Mouse (Mus musculus): ENCODE measurements around the gene Fcgr2b. TPM values are rescaled to one million over a fixed set of nuclear protein-coding genes. Genes with fewer than 3 reads are reported as not detected.

Gene Fcgr2b
- 0.33 and 0.34 TPM in 2 replicates for polyA plus RNA-seq (2016; fragmentation: Nextera tagmentation; extraction: Ambion mirVana)

DNA sequence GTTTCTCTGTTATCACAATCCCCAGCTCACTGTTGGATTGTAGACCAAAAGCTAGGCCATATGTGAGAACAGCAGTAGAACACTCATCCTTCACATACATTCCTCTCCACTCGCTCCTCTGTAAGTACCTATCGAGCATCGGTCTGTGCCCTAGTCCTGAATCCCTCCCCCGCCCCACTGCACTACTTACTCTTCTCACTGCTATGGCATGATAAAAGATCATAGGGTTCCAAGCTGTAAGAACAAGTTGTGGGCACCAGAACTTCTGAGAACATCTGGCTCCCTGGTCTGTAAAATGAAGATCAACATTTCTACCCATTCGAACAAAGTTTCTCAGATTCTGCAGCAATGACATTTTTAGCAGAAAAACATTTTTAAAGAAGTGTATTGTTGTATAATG, at the start of gene Fcgr2b:
Gene Fcgr2b (minus strand): TSS at position 101 of the 400 bp plus-strand sequence.
- WGBS = 90% methylated on average over 5 of the region's 5 CpGs
- no peaks in the 10 kb centered on the region for H3K9me3 ChIP-seq
- ATAC-seq (ENCODE audit: insufficient number of reproducible peaks, insufficient read depth, low FRiP score, low TSS enrichment, low read depth) = no peak
- H3K27me3 ChIP-seq = no peaks in the 10 kb centered on the region
- no peak within 1 kb of the TSS; the same call in 1 of the 2 replicates for H3K9ac ChIP-seq (replicated peaks)
- H3K4me2 ChIP-seq = no peak within 1 kb of the TSS
- no peak within 1 kb of the TSS for H3K27ac ChIP-seq
- no peaks in the 10 kb centered on the region for H3K36me3 ChIP-seq
- H3K4me3 ChIP-seq (replicated peaks) = no peak within 1 kb of the TSS
- no peaks in the 10 kb centered on the region for H3K4me1 ChIP-seq (replicated peaks)

DNA sequence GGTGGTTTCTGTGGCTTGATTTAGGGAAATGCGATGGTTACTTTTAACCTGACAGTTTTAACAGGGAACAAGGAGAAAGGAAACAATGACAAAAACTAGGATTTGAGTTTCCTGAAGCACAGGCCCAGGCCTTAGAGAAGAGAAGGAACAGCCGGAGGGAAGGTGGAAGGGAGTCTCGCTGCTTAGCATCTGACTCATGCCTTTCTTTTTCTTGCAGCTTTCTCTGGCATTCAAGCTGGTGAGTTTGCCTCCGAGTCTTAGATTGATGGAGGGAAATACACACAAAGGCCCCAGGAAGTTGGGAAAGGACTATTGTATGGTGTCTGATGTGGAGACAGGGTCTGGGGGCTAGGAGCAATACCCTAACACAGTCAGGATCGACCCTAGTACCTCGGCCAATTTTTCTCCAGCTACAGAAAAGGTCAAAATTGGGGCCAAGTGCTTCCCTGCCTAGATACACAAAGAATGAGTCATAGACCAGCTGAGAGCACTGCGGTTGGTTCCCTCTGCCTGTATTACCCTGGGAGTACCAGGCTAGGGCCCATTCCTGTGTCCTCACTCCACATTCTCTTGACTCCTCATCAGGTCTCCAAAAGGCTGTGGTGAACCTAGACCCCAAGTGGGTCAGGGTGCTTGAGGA, 43.1 kb upstream of the Fcgr2b start:
- no peak for ATAC-seq (ENCODE audit: insufficient number of reproducible peaks, insufficient read depth, low FRiP score, low TSS enrichment, low read depth)
- 86% methylated on average over 7 of the region's 7 CpGs for WGBS

DNA sequence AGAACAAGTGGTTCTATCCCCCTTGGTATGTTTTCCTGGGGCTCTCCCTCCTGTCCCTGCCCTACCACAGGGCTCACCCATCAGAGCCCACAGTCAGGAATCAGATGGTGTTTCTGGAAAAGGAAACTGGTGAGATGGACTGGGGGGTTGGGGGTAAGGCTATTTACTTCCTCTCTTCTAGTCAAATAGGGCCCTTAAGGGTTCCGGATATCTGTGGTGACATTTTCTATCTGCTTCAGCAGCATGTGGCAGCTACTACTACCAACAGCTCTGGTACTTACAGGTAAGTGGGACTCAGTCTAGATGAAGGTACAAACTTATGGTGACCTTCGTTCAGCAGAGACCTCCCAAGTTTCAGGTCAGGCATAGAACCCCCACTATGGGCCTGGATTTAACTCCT, 42.4 kb upstream of the Fcgr2b start, which contains the start of gene Fcgr4:
Gene Fcgr4 (plus strand): TSS at position 184 of the 400 bp plus-strand sequence.
- WGBS = 88% methylated on average over 2 of the region's 2 CpGs
- no peak within 1 kb of the TSS for H3K4me3 ChIP-seq (replicated peaks)
- H3K9me3 ChIP-seq = no peaks in the 10 kb centered on the region
- no peak for ATAC-seq (ENCODE audit: insufficient number of reproducible peaks, insufficient read depth, low FRiP score, low TSS enrichment, low read depth)
- no peak within 1 kb of the TSS for H3K9ac ChIP-seq (replicated peaks)
- H3K27me3 ChIP-seq = no peaks in the 10 kb centered on the region
- no peaks in the 10 kb centered on the region for H3K4me1 ChIP-seq (replicated peaks)
- H3K27ac ChIP-seq = no peak within 1 kb of the TSS
- H3K36me3 ChIP-seq = no peaks in the 10 kb centered on the region
- no peak within 1 kb of the TSS for H3K4me2 ChIP-seq

More for the DNA sequence above, 43.1 kb upstream of the Fcgr2b start:
- Histone ChIP-seq H3K27me3 (no peaks in the 10 kb centered on the region), H3K27ac (no peak overlapping the region), H3K4me1 (replicated peaks) (no peaks in the 10 kb centered on the region), H3K36me3 (no peaks in the 10 kb centered on the region), H3K9ac (replicated peaks) (no peak overlapping the region), H3K4me2 (no peak overlapping the region), H3K9me3 (no peaks in the 10 kb centered on the region), H3K4me3 (replicated peaks) (no peak overlapping the region)

DNA sequence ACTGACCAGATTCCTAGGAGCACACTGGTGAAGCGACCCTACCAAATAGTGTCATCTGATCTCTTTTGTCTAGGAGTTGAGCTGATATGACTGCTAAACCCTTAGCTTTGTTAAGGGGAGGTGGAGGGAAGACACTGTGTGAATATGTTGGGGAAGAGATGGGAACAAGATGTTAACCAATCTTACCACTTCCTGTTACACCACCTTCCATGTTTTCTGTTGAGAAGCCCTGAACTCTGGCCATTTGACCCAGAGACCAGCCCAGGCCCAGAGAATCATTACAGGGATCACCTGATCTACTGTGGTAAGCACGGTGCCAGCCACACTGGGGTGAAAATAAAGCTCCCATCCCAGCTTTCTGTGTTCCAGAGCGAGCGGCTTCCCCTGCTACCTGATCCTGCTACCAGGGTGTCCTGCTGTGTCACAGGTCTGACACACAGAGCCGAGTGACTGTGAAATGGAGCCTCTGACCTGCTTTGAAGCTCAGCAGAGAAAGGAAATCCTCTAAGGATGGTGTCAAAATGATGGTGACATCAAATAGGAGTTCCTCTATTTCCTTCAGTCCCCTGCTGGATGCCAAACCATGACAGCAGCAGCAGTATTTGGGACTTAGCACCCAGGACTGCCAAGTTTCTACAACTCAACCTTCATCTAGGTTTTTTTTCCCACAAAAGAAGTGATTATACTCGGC, 41.3 kb upstream of the Fcgr2b start:
- no peaks in the 10 kb centered on the region for H3K27me3 ChIP-seq
- no peak overlapping the region for H3K4me2 ChIP-seq
- 37% methylated on average over 6 of the region's 6 CpGs for WGBS
- ATAC-seq (ENCODE audit: insufficient number of reproducible peaks, insufficient read depth, low FRiP score, low TSS enrichment, low read depth) = no peak
- H3K36me3 ChIP-seq = no peaks in the 10 kb centered on the region
- no peak overlapping the region for H3K9ac ChIP-seq (replicated peaks)
- H3K4me1 ChIP-seq (replicated peaks) = no peaks in the 10 kb centered on the region
- no peaks in the 10 kb centered on the region for H3K9me3 ChIP-seq
- H3K4me3 ChIP-seq (replicated peaks) = no peak overlapping the region
- H3K27ac ChIP-seq = no peak overlapping the region

DNA sequence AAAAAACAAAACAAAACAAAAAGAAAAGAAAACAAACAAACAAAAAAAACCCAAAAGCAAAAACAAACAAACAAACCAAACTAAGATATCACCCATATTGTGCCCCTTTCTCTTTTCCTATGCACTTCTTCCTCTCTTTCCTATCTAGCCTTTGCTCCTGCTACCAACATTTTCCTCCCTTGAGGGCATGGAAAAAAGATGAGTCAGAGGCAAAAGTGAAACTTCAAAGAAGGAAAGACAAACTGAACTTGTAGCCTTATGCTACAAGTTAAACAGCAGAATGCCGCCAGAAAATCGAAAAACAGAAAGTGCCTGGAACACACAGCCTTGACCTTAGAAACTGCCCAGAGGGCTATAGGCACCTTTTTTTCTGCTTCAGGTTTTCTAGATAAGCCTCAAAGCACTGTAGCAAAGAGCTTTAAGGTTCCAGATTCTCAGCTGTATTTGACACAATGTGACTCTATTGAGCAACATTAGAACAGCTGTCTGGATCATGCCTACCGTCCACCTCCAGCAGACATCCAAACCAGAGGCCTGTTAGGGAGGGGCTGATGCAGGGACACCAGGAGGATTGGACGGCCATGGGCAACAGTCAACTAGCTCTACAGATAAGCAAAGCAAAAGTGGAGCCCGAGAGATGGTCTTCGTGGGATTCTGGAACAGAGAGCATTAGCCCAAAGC, 40.5 kb upstream of the Fcgr2b start:
- no peaks in the 10 kb centered on the region for H3K27me3 ChIP-seq
- H3K9ac ChIP-seq (replicated peaks) = no peak overlapping the region
- no peak overlapping the region for H3K4me2 ChIP-seq
- ATAC-seq (ENCODE audit: insufficient number of reproducible peaks, insufficient read depth, low FRiP score, low TSS enrichment, low read depth) = no peak
- H3K36me3 ChIP-seq = no peaks in the 10 kb centered on the region
- no peak overlapping the region for H3K4me3 ChIP-seq (replicated peaks)
- 83% methylated on average over 6 of the region's 6 CpGs for WGBS
- no peaks in the 10 kb centered on the region for H3K4me1 ChIP-seq (replicated peaks)
- no peak overlapping the region for H3K27ac ChIP-seq
- no peaks in the 10 kb centered on the region for H3K9me3 ChIP-seq

DNA sequence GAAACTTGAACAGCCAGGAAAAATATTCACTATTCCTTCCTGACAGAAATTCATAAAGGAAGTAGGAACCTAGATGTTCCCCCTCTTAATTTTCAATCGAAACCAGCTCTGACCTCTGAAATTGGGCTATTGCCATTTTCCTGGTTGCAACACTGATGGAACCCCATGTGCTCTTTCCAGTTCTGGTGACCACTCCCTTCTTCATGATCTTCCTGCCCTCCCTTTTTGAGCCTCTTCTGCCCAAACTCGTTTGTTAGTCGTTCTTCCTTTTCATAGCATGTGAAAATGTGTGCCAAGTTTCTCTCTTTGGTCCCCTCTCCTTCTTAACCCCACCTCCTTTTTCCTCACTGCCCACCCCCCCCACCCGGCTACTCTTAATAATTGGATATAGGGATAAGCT, 35.4 kb upstream of the Fcgr2b start:
- Histone ChIP-seq H3K27ac (no peak overlapping the region), H3K27me3 (no peaks in the 10 kb centered on the region), H3K36me3 (no peaks in the 10 kb centered on the region), H3K4me2 (no peak overlapping the region), H3K9me3 (no peaks in the 10 kb centered on the region), H3K9ac (replicated peaks) (no peak overlapping the region), H3K4me3 (replicated peaks) (no peak overlapping the region), H3K4me1 (replicated peaks) (no peaks in the 10 kb centered on the region)
- no peak for ATAC-seq (ENCODE audit: insufficient number of reproducible peaks, insufficient read depth, low FRiP score, low TSS enrichment, low read depth)
- 79% methylated on average over 4 of the region's 4 CpGs for WGBS

DNA sequence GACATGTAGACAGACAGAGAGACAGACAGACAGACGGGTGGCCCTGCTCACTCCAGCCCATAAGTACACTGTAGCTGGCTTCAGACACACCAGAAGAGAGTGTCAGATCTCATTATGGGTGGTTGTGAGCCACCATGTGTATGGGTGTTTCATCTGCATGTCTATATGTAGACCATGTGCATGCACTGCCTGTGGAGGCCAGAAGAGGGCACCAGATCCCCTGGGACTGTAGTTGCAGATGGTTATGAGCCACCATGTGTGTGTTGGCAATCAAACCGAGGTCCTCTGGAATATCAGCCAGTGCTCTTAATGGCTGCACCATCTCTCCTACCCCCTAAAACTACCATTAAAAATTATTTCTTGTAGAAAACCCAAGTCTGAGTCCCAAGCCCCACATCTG, 30.6 kb upstream of the Fcgr2b start:
- Histone ChIP-seq H3K27me3 (no peaks in the 10 kb centered on the region), H3K9me3 (no peaks in the 10 kb centered on the region), H3K4me3 (replicated peaks) (no peak overlapping the region), H3K9ac (replicated peaks) (no peak overlapping the region), H3K27ac (no peak overlapping the region), H3K4me2 (no peak overlapping the region), H3K4me1 (replicated peaks) (no peaks in the 10 kb centered on the region), H3K36me3 (no peaks in the 10 kb centered on the region)
- 77% methylated on average over 2 of the region's 2 CpGs for WGBS
- ATAC-seq (ENCODE audit: insufficient number of reproducible peaks, insufficient read depth, low FRiP score, low TSS enrichment, low read depth) = no peak

DNA sequence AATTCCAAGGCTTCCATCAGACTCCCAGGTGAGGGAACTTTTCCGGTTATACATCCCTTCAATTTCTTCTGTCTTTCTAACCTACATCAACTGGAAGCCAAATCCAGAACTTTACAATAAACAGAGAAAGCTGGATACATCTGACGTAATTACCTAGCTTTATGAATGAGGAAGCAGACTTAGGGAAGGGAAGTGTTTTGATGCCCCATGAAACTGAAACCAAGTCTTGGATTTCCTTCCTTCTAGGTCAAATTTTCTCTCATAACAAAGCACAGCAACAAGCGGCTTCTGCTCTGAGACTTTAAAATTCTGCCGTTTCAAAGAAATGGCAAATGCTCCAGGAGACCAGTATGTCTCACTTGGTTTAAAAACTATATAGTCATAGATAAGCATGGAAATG, 30.0 kb upstream of the Fcgr2b start:
- Histone ChIP-seq H3K36me3 (no peaks in the 10 kb centered on the region), H3K4me1 (replicated peaks) (no peaks in the 10 kb centered on the region)
- 88% methylated on average over 4 of the region's 4 CpGs for WGBS

DNA sequence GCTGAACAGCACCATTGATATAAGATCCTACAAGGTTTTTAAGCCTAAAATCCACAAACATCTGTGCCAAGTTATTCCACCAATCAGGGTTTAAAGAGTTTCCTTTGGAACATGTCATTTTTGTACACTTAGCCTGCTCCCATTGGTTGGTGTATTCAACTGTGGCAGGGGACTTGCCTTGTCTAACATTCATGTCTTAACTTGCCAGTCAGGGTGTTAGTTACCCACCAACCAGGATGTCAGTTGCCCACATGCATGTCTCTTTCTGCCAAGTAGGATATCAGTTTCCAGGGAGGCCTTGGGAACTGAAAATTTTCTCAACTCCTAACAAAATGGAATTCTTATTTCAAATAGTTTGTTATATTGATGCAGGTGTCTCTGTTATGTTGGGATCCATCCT, 29.2 kb upstream of the Fcgr2b start:
- Histone ChIP-seq H3K27me3 (no peaks in the 10 kb centered on the region), H3K36me3 (no peaks in the 10 kb centered on the region), H3K4me1 (replicated peaks) (no peaks in the 10 kb centered on the region), H3K9ac (replicated peaks) (no peak overlapping the region), H3K9me3 (no peaks in the 10 kb centered on the region), H3K4me2 (no peak overlapping the region), H3K4me3 (replicated peaks) (no peak overlapping the region), H3K27ac (no peak overlapping the region)
- ATAC-seq (ENCODE audit: insufficient number of reproducible peaks, insufficient read depth, low FRiP score, low TSS enrichment, low read depth) = no peak

More for the DNA sequence above, 30.0 kb upstream of the Fcgr2b start:
- no peak overlapping the region for H3K27ac ChIP-seq
- no peaks in the 10 kb centered on the region for H3K27me3 ChIP-seq
- no peak overlapping the region for H3K4me2 ChIP-seq
- no peak overlapping the region for H3K4me3 ChIP-seq (replicated peaks)
- H3K9ac ChIP-seq (replicated peaks) = no peak overlapping the region
- H3K9me3 ChIP-seq = no peaks in the 10 kb centered on the region
- no peak for ATAC-seq (ENCODE audit: insufficient number of reproducible peaks, insufficient read depth, low FRiP score, low TSS enrichment, low read depth)

DNA sequence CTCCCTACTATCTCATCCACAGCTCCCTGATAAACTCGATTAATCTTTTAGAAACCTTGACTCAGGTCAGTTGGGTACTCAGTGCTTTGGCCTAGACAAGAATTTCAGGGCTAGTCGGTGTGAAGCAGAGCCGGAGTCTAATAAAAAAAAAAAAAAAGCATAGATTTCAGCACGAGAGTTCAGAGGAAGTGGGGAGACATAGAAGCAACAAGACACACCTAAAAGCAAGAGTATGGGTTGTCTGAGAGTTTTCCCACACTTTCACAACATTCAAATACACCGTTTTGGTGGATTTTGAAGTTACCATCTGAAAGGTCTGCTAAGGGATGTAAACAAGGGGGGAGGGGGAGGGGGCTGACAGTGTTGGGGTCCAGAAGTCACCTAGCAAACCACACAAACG, 28.7 kb upstream of the Fcgr2b start:
- no peak overlapping the region for H3K4me3 ChIP-seq (replicated peaks)
- no peak overlapping the region for H3K27ac ChIP-seq
- no peak overlapping the region for H3K4me2 ChIP-seq
- no peaks in the 10 kb centered on the region for H3K9me3 ChIP-seq
- ATAC-seq (ENCODE audit: insufficient number of reproducible peaks, insufficient read depth, low FRiP score, low TSS enrichment, low read depth) = no peak
- no peak overlapping the region for H3K9ac ChIP-seq (replicated peaks)
- 68% methylated on average over 6 of the region's 6 CpGs for WGBS
- H3K27me3 ChIP-seq = no peaks in the 10 kb centered on the region
- H3K4me1 ChIP-seq (replicated peaks) = no peaks in the 10 kb centered on the region
- no peaks in the 10 kb centered on the region for H3K36me3 ChIP-seq

DNA sequence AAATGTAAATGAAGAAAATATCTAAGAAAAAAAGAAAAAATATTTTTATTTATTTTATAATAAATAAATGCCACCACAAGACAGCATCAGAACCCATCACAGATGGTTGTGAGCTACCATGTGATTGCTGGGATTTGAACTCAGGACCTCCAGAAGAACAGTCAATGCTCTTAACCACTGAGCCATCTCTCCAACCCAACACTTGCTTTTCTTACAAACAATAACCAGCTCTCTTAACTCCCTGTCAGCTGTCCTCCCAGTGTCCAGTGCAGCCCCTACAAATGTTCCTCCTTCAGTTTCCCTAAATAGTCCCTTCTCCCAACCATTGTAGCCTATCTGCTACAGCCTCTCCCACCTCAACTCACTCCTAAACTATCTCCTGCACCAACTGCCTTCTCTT, 23.5 kb upstream of the Fcgr2b start:
- Histone ChIP-seq H3K9ac (replicated peaks) (no peak overlapping the region), H3K4me3 (replicated peaks) (no peak overlapping the region), H3K4me2 (no peak overlapping the region), H3K36me3 (no peaks in the 10 kb centered on the region), H3K27ac (no peak overlapping the region), H3K9me3 (no peaks in the 10 kb centered on the region), H3K4me1 (replicated peaks) (no peaks in the 10 kb centered on the region), H3K27me3 (no peaks in the 10 kb centered on the region; the same call in 1 of the 2 replicates)
- no peak for ATAC-seq (ENCODE audit: insufficient number of reproducible peaks, insufficient read depth, low FRiP score, low TSS enrichment, low read depth)

Data from limb, embryonic 12.5 days (tissue).